Mouse (Mus musculus): ENCODE results near the gene Setmar.

Gene Setmar

DNA sequence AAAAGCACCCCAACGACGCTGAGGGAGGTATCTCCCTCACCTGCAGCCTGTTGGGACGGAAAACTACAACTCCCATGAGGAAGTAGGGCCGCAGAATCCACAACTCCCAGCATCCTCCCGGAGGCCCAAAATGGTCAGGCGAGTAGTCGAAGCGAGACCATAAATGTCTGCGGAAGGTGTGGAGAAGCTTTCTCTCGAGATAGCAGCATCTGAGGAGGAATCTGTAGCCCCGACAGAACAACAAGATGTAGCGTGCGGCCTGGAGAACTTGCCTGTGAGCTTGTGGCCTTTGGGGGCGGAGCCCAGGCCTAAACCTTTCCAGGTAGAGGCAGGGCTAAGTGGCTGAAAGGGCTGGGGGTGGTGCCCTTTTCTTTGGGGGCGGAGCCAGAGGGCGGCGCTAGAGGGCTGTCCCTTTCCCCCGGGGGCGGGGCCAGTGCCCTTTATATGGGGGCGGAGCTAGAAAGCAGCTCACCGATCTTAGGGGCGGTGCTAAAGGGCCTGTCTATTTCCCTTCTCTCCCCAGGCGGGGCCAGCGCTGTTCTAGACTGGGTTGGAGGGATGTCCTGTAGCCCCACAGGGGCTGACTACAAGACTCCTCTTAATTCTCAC is at the start of gene Setmar:
Gene Setmar (plus strand): TSS at position 128 of the 609 bp plus-strand sequence.
- DNase-seq (ENCODE audit: low read depth), result peak; percentile 97

DNA sequence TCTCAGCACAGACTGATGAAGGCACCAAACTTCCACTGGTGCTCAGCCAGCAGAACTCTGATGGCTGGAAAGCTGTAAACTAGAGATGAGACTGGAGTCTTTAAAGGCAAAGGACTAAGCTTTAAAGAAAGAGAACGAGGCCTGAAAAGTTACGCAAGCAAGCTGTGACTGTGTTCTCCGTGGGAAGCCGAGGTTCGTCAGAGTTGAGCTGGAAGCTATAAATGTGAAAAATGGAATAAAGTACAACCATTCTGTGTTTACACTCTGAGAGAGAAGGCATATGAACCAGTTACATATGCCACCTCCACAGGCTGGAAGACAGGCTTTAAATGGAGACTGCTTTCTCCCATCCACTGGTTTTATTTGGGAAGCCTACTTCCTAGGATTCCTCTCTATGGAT is 43.2 kb upstream of the Setmar start:
- DNase-seq (ENCODE audit: low read depth), result no peak

DNA sequence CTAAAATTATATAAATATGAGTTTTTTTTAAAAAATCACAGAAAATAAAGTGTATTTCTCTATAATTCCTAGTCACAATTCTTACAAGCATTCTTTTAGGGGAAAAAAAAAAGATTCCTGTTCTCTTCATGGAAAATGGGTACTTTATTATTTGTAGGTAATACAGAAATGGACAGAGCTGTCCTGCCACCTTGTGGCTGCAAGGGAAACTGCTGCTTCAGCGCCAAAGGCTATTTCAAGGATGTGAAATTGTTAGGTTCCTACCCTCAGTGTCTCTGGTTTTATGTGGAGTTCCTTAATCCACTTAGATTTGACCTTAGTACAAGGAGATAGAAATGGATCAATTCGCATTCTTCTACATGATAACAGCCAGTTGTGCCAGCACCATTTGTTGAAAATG is 9.8 kb upstream of the Setmar start:
- DNase-seq (ENCODE audit: low read depth), result peak; percentile 66

DNA sequence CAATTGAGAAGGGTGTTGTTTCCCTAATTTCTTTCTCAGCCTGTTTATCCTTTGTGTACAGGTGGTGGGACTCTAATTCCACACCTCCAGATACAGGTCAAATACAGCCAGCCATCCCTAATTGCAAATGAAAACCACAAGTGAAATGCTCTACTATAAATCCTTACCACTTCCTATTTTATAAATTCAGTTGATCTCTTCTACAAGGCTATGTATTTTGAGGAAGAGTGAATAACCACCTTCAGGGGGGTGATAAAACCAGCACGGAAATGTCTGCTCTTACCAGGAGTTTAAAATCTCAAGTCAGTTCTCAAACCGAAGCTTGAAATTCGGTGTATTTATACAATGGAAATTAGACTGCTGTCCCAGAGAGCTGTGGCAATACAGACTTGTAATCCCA is 8.9 kb upstream of the Setmar start:
- DNase-seq (ENCODE audit: low read depth), result peak; percentile 43

DNA sequence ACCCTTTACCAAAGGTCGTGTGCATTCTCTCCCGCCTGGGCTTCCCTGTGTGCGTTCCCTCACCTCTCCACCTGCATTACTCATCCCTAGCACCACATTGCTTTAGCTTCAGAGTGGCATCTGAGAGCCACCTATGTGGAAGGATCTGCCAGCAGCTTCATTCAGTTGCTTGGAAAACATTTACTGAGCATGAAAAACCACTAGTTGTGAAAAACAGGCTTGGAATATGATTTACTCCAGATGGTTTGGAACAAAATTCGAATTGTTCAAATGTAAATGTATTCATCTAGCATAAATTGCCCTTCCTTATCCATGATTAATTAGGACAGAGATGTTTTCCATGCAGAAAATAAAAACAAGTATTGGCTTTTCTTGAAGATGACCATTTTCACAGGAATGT is 7.5 kb upstream of the Setmar start:
- no peak for DNase-seq (ENCODE audit: low read depth)

DNA sequence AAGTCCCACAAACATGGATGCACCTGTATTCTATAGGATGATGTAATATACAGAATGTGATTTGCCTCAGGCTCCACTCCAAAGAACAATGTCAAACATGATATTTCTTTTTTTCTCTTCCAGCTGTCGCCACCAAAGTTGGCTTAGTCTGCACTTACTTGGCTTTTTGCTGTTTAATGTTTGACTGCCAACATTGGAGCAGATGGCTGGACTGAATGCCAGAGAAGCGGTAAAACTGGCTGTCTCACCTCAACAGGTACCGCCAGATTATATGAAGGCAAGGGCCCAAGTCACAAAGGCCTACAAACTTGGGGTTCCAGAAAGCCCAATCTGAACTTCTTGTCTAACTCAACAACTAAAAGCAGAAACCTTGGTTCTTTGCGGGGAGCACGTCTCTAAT is 6.8 kb upstream of the Setmar start:
- no peak for DNase-seq (ENCODE audit: low read depth)

DNA sequence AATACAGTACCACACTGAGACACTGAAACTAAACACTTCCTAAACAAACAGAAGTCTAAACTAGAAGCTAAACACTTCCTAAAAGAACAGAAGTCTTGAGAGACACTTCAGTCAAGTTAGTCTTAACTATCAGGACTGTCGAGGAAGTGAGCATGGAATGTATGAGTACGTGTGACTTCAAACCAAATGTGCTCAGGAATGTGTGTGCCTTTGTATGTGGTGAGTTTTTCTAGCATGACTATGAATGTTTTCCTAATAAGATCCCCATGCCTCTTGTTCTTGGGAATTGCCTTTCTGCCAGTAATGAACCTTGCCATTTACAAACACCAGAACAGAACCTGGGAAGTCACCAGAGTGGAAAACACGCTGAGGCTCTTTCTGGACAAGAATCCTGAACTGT is 3.7 kb upstream of the Setmar start:
- DNase-seq (ENCODE audit: low read depth), result no peak

DNA sequence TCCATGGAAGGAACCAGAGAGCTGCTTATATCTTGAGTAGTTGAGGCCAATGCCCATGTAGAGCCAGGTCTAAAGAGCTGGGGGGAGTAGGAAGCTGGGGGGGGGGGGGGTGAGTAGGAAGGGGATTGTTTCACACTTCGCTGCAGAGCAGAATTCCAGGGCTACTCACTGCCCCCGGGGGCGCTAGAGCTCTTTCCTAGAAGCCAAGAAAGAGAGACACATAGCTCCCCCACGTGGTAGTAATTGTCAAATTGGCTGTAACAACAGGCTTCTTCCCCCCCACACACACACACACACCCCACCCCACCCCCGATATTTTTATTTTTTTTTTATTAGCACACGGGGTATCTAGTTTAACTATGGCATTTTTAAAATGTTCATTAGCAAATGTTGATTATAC is 738 bp downstream of the Setmar start:
- DNase-seq (ENCODE audit: low read depth), result peak; percentile 95

DNA sequence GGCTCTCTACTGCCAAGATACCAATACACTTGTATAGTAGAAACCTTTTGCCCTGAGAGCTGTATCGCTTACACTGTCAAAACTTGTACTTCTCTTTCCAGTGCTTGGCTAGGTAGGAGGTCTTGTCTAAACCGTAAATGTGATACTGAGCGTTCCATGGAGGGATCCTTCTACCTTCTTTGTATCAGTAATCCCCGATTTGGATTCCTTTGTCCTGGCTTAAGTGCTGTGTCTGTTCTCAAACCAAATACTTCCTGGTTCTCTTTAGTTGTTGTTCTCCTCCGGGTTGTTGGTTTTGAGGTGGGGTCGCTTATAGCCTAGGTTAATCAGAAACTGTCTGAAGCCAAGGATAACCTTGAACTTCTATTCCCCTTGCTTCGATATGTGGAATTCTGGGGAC is 6.1 kb downstream of the Setmar start:
- DNase-seq (ENCODE audit: low read depth), result no peak

DNA sequence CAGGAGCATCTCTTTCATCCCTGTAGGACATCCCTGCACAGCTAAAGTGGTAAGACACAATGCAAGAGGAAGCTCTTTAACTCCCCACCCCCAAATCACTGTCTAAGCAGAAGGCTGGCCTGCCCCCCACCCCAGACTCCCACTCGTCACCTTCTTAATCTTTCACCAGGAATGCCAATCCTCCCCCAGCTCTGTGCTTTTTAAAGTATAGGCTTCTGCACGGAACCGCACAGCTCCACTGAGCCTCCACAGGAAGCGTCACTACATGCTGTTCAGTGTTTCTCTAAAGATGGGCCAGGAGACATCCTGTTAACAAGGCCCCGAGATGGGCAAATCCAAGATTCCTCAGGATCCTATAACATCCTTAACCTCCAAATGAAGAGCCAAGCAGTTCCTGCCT is 8.2 kb downstream of the Setmar start:
- DNase-seq (ENCODE audit: low read depth), result no peak

DNA sequence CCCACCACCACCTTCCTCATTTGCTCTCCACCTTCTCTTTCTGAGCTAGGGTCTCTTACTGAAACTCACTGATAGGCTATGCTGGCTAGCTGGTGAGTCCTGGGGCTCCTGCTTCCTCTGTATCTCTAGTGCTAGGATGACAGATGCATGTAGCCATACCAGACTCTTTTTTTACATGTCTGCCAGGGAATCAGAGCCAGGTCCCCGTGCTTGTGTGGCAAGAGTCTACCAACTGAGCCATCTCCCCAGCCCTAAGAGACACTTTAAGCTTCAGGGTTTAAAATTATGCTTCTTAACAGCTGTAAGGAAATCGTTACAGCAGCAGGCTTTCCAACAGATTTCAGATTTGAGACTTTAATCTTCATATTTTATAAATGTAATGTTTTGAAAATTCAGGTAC is 9.1 kb downstream of the Setmar start:
- DNase-seq (ENCODE audit: low read depth), result no peak

DNA sequence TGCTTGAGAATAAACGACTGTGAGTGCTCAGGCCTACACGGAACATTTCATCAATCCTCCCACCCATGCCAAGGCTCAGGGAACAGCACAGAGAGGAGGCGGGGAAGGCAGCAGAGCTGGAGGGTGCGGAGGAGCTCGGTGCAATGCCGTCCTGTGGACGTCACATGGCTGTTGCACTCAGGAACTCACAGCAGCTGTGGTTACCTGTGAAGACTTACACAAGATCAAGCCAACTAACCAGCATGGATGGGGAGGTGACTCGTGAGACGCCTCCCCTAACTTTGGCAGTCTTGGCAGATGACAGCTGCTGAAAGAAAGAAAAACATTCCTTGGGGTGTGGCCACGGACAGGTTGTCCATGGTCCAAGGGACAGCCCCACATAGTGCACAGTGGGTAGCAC is 9.8 kb downstream of the Setmar start:
- DNase-seq (ENCODE audit: low read depth), result no peak

DNA sequence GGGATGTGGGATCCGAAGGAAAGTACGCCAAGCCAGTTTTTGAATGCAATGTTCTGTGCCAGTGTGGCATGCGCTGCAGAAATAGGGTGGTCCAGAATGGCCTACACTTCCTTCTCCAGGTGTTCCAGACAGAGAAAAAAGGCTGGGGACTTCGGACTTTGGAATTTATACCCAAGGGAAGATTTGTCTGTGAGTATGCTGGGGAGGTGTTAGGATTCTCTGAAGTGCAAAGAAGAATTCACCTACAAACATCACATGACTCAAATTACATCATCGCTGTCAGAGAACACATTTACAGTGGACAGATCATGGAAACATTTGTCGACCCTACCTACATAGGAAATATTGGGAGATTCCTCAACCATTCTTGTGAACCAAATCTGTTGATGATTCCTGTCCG is 11.0 kb downstream of the Setmar start:
- no peak for DNase-seq (ENCODE audit: low read depth)

DNA sequence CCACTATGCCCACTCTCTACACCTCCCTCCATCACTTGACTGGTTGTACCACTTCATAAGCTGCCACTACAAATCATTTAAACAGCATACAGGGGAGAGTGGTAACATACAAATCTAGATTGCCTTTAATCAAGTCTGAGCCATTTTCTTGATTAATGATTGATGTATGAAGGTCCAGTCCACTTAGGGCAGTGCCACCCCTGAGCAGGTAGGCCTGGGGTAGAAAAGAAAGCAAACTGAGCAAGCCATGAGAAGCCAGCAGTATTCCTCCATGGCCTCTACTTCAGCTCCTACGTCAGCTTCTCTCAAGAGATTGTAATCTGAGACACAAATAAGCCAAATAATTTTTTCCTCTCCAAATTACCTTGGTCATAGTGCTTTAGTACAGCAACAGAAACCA is 26.5 kb downstream of the Setmar start:
- no peak for DNase-seq (ENCODE audit: low read depth)

DNA sequence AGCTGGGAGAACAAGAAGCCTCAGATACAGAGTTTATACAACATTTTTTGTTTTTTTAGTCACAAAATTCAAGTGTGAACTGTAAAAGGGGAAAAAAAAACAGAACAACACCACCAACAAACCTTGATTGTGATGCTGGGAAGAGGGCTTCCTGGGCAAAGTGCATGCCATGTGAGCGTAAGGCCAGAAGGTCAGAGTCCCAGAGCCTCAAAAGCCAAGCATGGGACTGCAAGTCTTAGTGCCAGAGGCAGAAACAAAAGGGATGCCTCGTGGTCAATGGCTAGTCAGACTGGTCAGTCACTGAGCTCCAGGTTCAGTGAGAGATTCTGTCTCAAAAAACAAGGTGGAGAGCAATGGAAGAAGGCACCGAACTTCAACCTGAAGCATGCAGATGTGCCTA is 27.8 kb downstream of the Setmar start:
- DNase-seq (ENCODE audit: low read depth), result no peak

DNA sequence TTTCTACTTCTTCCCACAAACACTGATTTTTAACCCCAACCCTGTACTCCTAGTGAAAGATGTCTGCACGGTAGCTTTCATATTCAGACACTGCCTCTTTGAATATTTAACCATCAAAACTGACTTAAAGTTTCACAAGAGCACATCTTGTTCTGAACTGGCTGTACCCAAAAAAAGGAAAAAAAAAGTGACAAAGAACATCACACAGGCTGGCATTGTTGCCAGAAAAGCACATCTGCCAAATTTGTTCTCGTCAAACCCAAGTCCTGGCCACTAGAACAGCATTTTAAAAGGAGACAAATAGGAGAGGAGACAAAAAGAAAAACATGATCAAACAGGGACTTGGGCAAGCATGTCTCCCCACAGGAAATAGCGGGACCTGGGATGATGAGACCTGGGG is 28.6 kb downstream of the Setmar start:
- DNase-seq (ENCODE audit: low read depth), result no peak

DNA sequence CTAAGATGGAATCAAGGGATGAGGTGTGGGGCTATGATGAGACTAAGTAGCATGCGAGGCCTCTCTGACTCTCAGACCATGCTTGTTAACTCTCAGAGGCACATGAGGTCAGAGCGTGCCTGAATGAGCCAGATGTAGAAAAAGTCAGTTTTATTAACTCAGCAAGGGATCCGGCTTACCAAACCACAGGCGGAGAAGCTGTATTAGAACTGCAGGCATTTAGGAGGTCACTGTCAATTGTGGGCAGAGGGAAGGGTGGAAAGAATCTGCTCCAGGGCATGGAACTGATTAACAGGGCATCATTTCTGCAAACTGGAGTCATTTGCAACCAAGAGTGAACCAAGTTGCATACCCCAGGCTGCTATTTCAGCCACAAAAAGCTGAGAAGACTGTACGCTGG is 30.6 kb downstream of the Setmar start:
- DNase-seq (ENCODE audit: low read depth), result no peak

DNA sequence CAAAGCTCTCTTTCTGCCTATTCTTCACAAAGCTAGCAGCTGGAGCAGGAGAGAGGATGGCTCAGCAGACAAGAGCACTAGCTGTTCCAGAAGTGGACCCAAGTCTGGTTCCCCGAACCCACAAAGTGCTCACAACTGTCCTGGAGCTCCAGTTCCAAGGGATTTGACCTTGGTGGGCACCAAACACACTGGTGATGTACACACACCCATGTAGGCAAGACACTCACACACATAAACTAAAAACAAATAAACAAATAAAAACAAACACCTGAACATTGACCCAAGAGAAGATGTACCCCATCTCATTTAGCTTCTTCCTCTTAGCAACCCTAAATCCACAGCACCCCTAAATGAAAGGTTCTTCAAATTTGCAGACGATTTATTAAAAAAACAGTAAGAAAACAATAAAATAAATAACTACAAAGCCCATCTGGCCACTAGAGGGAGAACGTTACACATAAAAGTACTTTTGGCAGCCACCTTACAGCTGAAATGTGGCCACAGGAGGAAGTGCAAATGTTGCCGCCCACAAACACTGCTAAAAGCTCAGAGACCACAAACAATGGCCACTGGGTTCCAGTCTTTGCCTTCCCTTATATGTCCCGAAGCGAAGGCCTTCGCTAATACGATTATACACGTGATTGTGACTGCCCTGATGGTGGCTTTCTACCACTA is 33.5 kb downstream of the Setmar start:
- DNase-seq (ENCODE audit: low read depth), result peak; percentile 92

DNA sequence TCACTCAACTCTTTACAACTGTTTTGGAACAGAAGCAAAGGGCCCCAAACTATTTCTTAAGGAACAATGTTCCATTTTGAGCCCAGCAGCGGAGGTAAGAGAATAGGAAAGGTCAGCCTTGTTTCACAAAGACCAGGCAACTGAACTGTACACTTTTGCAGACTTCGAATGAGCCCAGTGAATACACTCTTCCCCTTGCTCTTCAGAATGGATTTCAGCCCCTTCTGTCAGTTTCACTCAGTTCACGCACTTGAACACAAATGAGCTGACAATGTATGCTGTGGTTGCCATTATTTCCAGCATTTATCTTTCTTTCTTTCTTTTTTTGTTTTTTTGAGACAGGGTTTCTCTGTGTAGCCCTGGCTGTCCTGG is 34.0 kb downstream of the Setmar start:
- no peak for DNase-seq (ENCODE audit: low read depth)

DNA sequence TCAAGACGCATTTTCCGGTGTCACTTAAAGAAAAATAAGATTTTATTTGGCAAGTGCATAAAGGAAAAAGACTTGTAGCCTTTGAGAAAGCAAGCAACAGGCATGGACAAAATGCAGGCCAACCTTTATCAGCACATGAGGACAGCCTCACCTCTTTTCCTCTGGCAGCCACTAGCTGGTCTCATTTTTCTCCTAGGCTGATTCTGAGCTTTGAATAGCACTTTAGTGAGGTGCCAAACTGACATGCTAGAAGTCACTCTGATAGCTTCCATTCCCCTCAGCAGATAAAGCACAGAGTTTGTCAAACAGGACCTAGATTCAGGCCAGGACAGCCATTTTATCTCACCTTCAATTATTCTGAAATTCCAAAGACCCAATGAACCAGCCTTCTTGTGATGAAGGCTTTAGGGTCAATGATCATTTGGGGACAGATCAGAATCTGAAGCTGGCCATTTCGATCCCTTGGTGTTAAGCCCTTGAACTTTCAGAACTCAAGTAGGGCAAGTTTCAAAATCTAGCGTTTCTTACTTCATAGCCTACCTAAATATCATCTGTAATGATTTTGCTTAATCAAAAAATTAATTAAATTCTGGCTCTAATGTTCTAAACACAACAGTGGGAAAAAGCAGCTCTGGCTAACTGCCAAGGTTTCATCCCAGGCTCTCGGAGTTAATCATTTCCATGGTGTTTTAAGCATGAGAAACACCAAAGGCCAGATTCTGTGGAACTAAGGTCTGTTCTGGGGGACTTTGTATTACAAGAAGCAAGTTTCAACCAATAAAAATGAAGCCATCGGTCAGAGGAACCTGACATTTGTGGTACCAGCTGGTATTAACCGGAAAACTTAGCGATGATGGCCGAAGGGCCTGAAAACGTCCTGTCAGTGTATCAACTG is 37.3 kb downstream of the Setmar start:
- DNase-seq (ENCODE audit: low read depth), result no peak

DNA sequence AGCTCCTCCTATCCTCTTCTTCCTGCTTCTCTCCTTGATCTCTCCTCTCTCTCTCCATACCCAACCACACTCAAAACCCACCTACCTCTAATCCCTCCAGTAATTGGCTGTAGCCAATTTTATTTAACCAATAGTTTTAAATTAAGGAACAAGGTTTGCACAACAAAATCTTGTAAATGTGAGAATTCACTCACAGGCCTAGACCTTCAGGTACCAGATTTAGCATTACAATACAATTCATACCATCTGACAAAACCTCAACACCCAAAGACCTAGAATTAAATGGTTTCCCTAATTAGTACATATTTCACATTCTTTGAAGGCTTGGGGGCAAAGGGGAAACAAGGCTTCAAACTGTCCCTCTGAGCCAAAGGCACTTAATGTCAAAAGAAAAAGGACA is 42.5 kb downstream of the Setmar start:
- no peak for DNase-seq (ENCODE audit: low read depth)

DNA sequence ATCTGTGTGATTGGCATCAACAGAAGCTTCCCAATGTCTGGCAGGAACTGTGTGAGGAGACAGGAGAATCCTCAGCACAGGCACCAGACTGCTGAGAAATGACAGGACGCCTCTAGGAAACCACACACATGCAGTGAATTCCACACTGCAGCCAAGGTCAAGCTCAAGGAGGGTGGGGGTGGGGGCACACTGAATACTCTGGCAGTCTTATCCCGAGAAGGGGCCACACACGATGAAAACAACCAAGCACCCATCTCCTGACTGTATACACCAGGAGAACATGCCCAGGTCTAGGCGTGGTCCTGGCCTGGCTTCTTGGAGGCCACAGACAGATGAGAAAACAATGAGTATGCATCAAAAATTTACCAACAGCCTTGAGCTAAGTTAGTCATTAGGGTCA is 45.5 kb downstream of the Setmar start:
- DNase-seq (ENCODE audit: low read depth), result no peak

DNA sequence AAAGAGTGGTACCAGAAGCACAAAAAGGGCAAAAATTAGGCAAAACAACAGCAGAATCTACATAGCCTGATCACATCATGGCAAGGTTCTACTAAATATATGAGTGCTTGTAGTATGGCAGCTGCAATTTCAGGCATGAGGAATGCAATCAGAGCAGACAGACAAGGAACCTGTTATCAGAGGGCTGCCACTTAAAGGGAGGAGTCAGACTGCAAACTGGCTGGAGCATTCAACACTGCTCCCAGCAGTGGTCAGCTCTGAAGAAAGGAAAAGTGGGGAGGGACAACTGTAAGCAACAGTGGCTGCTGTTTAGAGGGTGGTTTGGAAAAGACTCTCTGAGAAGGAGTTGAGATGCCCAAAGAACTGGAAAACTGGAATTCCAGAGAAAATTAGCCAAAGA is 46.8 kb downstream of the Setmar start:
- no peak for DNase-seq (ENCODE audit: low read depth)

All from 416B (cell line).